Mouse (Mus musculus): ENCODE measurements around the gene Hba-a2. TPM values are rescaled to one million over a fixed set of nuclear protein-coding genes. Genes with fewer than 3 reads are reported as not detected.

The Hba-a2 gene
- polyA plus RNA-seq, 1 experiment, result 992 TPM

DNA sequence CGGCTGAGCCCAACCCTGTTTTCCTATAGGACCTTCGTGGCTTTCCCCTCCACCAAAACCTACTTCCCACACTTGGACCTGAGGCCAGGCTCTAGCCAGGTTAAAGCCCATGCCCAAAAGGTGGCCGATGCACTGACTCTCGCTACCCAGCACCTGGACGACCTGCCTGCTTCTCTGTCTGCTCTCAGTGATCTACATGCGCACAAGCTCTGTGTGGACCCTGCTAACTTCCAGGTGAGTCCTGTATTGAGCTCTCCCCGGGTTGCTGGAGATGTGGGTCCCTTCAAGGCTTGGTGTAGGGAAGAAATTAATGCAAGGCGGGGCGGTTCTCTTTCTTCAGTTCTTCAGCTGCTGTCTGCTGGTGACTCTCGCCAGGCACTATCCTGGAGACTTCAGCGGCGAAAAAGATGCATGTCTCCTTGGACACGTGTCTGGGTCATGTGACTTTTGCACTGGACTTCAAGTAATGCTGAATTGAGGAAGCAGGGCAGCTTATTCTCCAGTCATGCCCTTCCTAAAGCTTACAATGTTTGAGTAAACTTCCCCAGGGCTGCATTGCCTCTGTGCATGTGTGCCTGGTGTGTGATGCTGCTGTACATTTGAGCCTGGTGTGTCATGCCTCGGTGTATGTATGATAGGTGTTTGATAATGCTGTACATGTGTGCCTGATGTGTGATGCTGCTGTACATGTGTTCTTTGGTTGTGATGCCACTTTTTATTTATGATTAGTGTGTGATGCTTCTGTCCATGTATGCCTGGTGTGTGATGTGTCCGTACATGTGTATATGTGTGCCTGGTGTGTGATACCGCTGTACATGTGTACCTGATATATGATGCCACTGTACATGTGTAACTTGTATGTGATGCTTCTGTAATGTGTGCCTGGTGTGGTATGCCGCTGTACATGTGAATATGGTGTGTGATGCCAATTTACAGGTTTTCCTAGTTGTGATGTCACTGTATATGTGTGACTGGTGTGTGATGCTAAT is 4.3 kb downstream of the Hba-a2 start:
- Histone ChIP-seq H3K27me3 (ENCODE audit: control insufficient read depth, insufficient read depth, low read length) (no peaks in the 10 kb centered on the region), H3K4me3 (replicated peaks; ENCODE audit: insufficient read depth, low read depth, low read length) (no peak overlapping the region), H3K4me1 (ENCODE audit: control insufficient read depth, insufficient read depth, low read length) (no peaks in the 10 kb centered on the region), H3K27ac (ENCODE audit: insufficient read depth, low read length) (no peak overlapping the region)
- 54% methylated on average over 16 of the region's 17 CpGs for WGBS
- TF ChIP-seq POLR2A (IDR thresholded peaks at IDR 0.05; ENCODE audit: borderline replicate concordance, insufficient read depth, low read length), result no peak
- TF ChIP-seq CTCF (IDR thresholded peaks at IDR 0.05; ENCODE audit: borderline replicate concordance, insufficient read depth, low read depth, low read length), result no peak
- no peak for DNase-seq

- H3K4me1 ChIP-seq (ENCODE audit: control insufficient read depth, insufficient read depth, low read length), result no peaks in the 10 kb centered on the region
- WGBS, result 86% methylated on average over 1 of the region's 1 CpGs
- no peaks in the 10 kb centered on the region for H3K27me3 ChIP-seq (ENCODE audit: control insufficient read depth, insufficient read depth, low read length)
- DNase-seq, result no peak
- no peak overlapping the region for H3K27ac ChIP-seq (ENCODE audit: insufficient read depth, low read length)
- TF ChIP-seq POLR2A (IDR thresholded peaks at IDR 0.05; ENCODE audit: borderline replicate concordance, insufficient read depth, low read length) (no peak), CTCF (IDR thresholded peaks at IDR 0.05; ENCODE audit: borderline replicate concordance, insufficient read depth, low read depth, low read length) (no peak)
- H3K4me3 ChIP-seq (replicated peaks; ENCODE audit: insufficient read depth, low read depth, low read length), result no peak overlapping the region
These were observed 5.2 kb downstream of the Hba-a2 start for GRCm38 (mm10) chr11:32301506-32301905.

DNA sequence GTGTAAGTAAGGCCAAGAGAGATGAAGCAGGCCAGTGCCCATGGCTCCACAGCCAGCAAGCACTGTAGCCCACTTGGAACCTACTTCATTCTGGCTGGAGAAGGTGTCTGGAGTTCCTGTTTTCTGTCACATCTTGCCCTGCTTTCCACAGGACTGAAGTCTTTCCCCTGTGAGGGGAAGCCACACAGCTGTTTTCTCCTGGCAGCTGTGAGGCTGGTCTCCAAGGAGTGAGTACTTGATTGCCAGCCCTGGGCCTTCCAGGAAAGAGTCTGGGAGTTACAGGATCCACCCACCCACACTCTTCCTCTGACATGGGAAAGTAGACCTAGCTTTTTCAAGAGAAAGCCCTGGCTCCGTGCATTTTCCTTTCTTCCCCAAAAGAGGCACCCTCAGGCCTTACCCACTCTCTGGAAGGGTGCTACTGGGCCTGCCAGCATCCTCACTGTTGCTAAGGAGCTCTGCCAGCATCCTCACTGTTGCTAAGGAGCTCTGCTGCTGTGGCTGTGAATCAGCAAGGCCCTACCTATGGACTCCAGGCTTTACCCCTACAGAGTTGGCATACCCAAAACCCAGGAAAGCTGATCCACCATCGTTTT is 6.6 kb downstream of the Hba-a2 start:
- TF ChIP-seq CTCF (IDR thresholded peaks at IDR 0.05; ENCODE audit: borderline replicate concordance, insufficient read depth, low read depth, low read length) (no peak), POLR2A (IDR thresholded peaks at IDR 0.05; ENCODE audit: borderline replicate concordance, insufficient read depth, low read length) (no peak)

GRCm38 (mm10) chr11:32303455-32303854 is 7.2 kb downstream of the Hba-a2 start:
- Histone ChIP-seq H3K27ac (ENCODE audit: insufficient read depth, low read length) (no peak overlapping the region), H3K4me3 (replicated peaks; ENCODE audit: insufficient read depth, low read depth, low read length) (no peak overlapping the region), H3K4me1 (ENCODE audit: control insufficient read depth, insufficient read depth, low read length) (no peaks in the 10 kb centered on the region), H3K27me3 (ENCODE audit: control insufficient read depth, insufficient read depth, low read length) (no peaks in the 10 kb centered on the region)
- TF ChIP-seq CTCF (IDR thresholded peaks at IDR 0.05; ENCODE audit: borderline replicate concordance, insufficient read depth, low read depth, low read length), result no peak
- DNase-seq, result no peak
- 97% methylated on average over 1 of the region's 1 CpGs for WGBS

More for the DNA sequence above, 6.6 kb downstream of the Hba-a2 start:
- no peak overlapping the region for H3K4me3 ChIP-seq (replicated peaks; ENCODE audit: insufficient read depth, low read depth, low read length)
- H3K4me1 ChIP-seq (ENCODE audit: control insufficient read depth, insufficient read depth, low read length), result no peaks in the 10 kb centered on the region
- WGBS, result 12% methylated on average over 2 of the region's 2 CpGs
- no peak for DNase-seq
- H3K27ac ChIP-seq (ENCODE audit: insufficient read depth, low read length), result no peak overlapping the region
- H3K27me3 ChIP-seq (ENCODE audit: control insufficient read depth, insufficient read depth, low read length), result no peaks in the 10 kb centered on the region

- no peaks in the 10 kb centered on the region for H3K27me3 ChIP-seq (ENCODE audit: control insufficient read depth, insufficient read depth, low read length)
- H3K27ac ChIP-seq (ENCODE audit: insufficient read depth, low read length), result no peak overlapping the region
- H3K4me3 ChIP-seq (replicated peaks; ENCODE audit: insufficient read depth, low read depth, low read length), result no peak overlapping the region
- WGBS, result 92% methylated on average over 1 of the region's 1 CpGs
- TF ChIP-seq POLR2A (IDR thresholded peaks at IDR 0.05; ENCODE audit: borderline replicate concordance, insufficient read depth, low read length) (no peak), CTCF (IDR thresholded peaks at IDR 0.05; ENCODE audit: borderline replicate concordance, insufficient read depth, low read depth, low read length) (no peak)
- DNase-seq, result no peak
- peaks cover 4% of the 10 kb centered on the region; the same call in 1 of the 2 replicates for H3K4me1 ChIP-seq (ENCODE audit: control insufficient read depth, insufficient read depth, low read length)
These were observed 10.7 kb downstream of the Hba-a2 start for GRCm38 (mm10) chr11:32307006-32307405.

GRCm38 (mm10) chr11:32309446-32309845 is 13.2 kb downstream of the Hba-a2 start:
- no peak for DNase-seq
- 51% methylated on average over 4 of the region's 4 CpGs for WGBS
- TF ChIP-seq POLR2A (IDR thresholded peaks at IDR 0.05; ENCODE audit: borderline replicate concordance, insufficient read depth, low read length) (no peak), CTCF (IDR thresholded peaks at IDR 0.05; ENCODE audit: borderline replicate concordance, insufficient read depth, low read depth, low read length) (no peak)
- Histone ChIP-seq H3K4me1 (ENCODE audit: control insufficient read depth, insufficient read depth, low read length) (peaks cover 4% of the 10 kb centered on the region; the same call in 1 of the 2 replicates), H3K27me3 (ENCODE audit: control insufficient read depth, insufficient read depth, low read length) (no peaks in the 10 kb centered on the region), H3K4me3 (replicated peaks; ENCODE audit: insufficient read depth, low read depth, low read length) (no peak overlapping the region), H3K27ac (ENCODE audit: insufficient read depth, low read length) (no peak overlapping the region)

DNA sequence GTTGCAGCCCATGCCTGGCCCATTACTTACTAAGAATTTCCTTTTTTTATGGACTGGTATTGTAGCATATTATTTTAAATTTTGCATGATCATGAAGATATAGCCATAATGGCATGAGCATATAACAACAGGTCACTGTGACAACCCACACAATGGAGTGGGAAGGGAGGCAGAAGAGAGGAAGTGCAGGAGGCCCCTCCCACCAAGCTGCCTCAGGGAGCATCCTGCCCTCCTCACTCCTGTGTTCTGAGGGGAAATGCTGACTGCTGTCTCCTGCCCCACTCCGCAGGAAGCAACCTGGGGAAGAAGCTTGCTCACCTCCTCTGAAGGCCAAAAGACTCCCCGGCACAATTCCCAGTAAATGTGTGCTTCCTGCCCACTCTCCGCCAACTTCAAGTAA is 13.6 kb downstream of the Hba-a2 start:
- H3K4me1 ChIP-seq (ENCODE audit: control insufficient read depth, insufficient read depth, low read length), result peaks cover 4% of the 10 kb centered on the region; the same call in 1 of the 2 replicates
- 22% methylated on average over 3 of the region's 3 CpGs for WGBS
- DNase-seq, result peak in 1 of 2 experiments; percentile 21
- H3K27me3 ChIP-seq (ENCODE audit: control insufficient read depth, insufficient read depth, low read length), result no peaks in the 10 kb centered on the region
- no peak overlapping the region for H3K4me3 ChIP-seq (replicated peaks; ENCODE audit: insufficient read depth, low read depth, low read length)
- no peak overlapping the region for H3K27ac ChIP-seq (ENCODE audit: insufficient read depth, low read length)
- TF ChIP-seq POLR2A (IDR thresholded peaks at IDR 0.05; ENCODE audit: borderline replicate concordance, insufficient read depth, low read length) (no peak), CTCF (IDR thresholded peaks at IDR 0.05; ENCODE audit: borderline replicate concordance, insufficient read depth, low read depth, low read length) (no peak)

Measured in cerebellum, adult 2 months (tissue).